Mouse (Mus musculus) olfactory bulb, adult 2 months (tissue): Measurements from ENCODE around the gene Saa1. TPM values are rescaled to one million over a fixed set of nuclear protein-coding genes. Genes with fewer than 3 reads are reported as not detected.

Source experiments
- H3K27ac ChIP-seq: fragments of 200-500 bp; 2 replicates; pipeline ENCODE4 v1.5.1; 2012; ENCODE audit warnings: low read depth, low read length; ENCODE audit not compliant: insufficient read depth
- H3K4me1 ChIP-seq: fragments of 200-500 bp; 2 replicates; pipeline ENCODE4 v1.6.1; 2012; ENCODE audit warnings: low read length; ENCODE audit not compliant: control insufficient read depth, insufficient read depth
- H3K4me3 ChIP-seq: fragments of 200-500 bp; 2 replicates; pipeline ENCODE4 v1.5.1; 2012; ENCODE audit warnings: mild to moderate bottlenecking, low read depth, low read length, moderate library complexity; ENCODE audit not compliant: insufficient read depth
- CTCF ChIP-seq: fragments of 200-500 bp; IDR thresholded peaks from 2 replicates; pipeline ENCODE4 v1.5.1; 2012; ENCODE audit warnings: low read depth, mild to moderate bottlenecking, low read length, moderate library complexity; ENCODE audit not compliant: insufficient read depth
- POLR2A ChIP-seq: fragments of 200-500 bp; IDR thresholded peaks from 2 replicates; pipeline ENCODE4 v1.6.1; 2012; ENCODE audit warnings: mild to moderate bottlenecking, low read depth, low read length, moderate library complexity; ENCODE audit not compliant: insufficient read depth
- WGBS: fragments of 180-500 bp; shearing (Covaris S2); methylation state at CpG from one replicate; pipeline ENCODE4 v1.1.7; 2018; 5-methylcytosine and 5-hydroxymethylcytosine counted together
- polyA plus RNA-seq: library from polyadenylated mRNA; stranded (reverse); fragments of >200 nt; gene quantifications from 2 replicates; pipeline ENCODE4 v1.2.4, GENCODE M21; 2012; ENCODE audit warnings: low replicate concordance; ENCODE audit not compliant: missing spikeins, insufficient read depth, insufficient read length

Gene Saa1
- polyA plus RNA-seq, 1 experiment: not detected

GRCm38 (mm10) chr7:46710390-46710844 is 32.4 kb downstream of the Saa1 start, which contains the start of gene Saal1:
Gene Saal1 (minus strand): TSS chr7:46710680.
- TF ChIP-seq POLR2A (peak; percentile 46; the same call in 1 of the 2 replicates), CTCF (peak; percentile 89)
- WGBS: under 1% methylated on average over 38 of the region's 38 CpGs
- Histone ChIP-seq H3K4me3 (peak within 1 kb of the TSS; percentile 71), H3K4me1 (no peaks in the 10 kb centered on the region), H3K27ac (peak within 1 kb of the TSS; percentile 52; the same call in 1 of the 2 replicates)

GRCm38 (mm10) chr7:46700521-46701025 is 42.2 kb downstream of the Saa1 start:
- no peaks in the 10 kb centered on the region for H3K4me1 ChIP-seq
- WGBS: 95% methylated on average over 6 of the region's 6 CpGs
- TF ChIP-seq POLR2A: no peak
- no peak for TF ChIP-seq CTCF
- no peak overlapping the region for H3K27ac ChIP-seq
- no peak overlapping the region for H3K4me3 ChIP-seq

- no peak for TF ChIP-seq POLR2A
- TF ChIP-seq CTCF: no peak
- WGBS: 94% methylated on average over 1 of the region's 1 CpGs
- Histone ChIP-seq H3K4me3 (no peak overlapping the region), H3K27ac (no peak overlapping the region), H3K4me1 (no peaks in the 10 kb centered on the region)
Measured at GRCm38 (mm10) chr7:46696754-46697153, 46.0 kb downstream of the Saa1 start.

Other genes starting within 250 kb of the Saa1 start
- not detected in 2 replicates for gene Sergef, start 103.2 kb downstream of the Saa1 start, polyA plus RNA-seq
- gene Tph1, start 70.4 kb downstream of the Saa1 start, polyA plus RNA-seq: not detected in 2 replicates
- not detected in 2 replicates for gene Saal1, start 32.3 kb downstream of the Saa1 start, polyA plus RNA-seq
- not detected in 2 replicates for gene Saa3, start 27.3 kb downstream of the Saa1 start, polyA plus RNA-seq
- gene Saa4, start 10.4 kb downstream of the Saa1 start, polyA plus RNA-seq: not detected in 2 replicates
- gene Saa2, start 8.8 kb upstream of the Saa1 start, polyA plus RNA-seq: not detected in 2 replicates
- gene Hps5, start 53.1 kb upstream of the Saa1 start, polyA plus RNA-seq: not detected in 2 replicates
- gene Gtf2h1, start 53.1 kb upstream of the Saa1 start, polyA plus RNA-seq: not detected in 2 replicates
- not detected in 2 replicates for gene Ldha, start 98.5 kb upstream of the Saa1 start, polyA plus RNA-seq
- not detected in 2 replicates for gene Ldhc, start 118.2 kb upstream of the Saa1 start, polyA plus RNA-seq
- gene Tsg101, start 177.0 kb upstream of the Saa1 start, polyA plus RNA-seq: 352 and 596 TPM in 2 replicates
- not detected in 2 replicates for gene Uevld, start 215.5 kb upstream of the Saa1 start, polyA plus RNA-seq
- gene Gm9999, start 240.6 kb upstream of the Saa1 start, polyA plus RNA-seq: not detected in 2 replicates